Mouse (Mus musculus) cerebellum, adult 2 months (tissue): ENCODE measurements at regions not wholly inside any gene's neighbourhood (a gene's known extent, or its start where the extent isn't known, plus 50 kb on each side); places are given as distances from the start of the nearest gene placed in this dataset.

ENCODE experiments used
- DNase-seq, 2 experiments: peaks; one replicate each; pipeline ENCODE4 v3.0.0; 2021
- H3K27ac ChIP-seq: fragments of 200-500 bp; 2 replicates; pipeline ENCODE4 v1.5.1; 2012; ENCODE audit warnings: low read length, control low read depth, inconsistent platforms; ENCODE audit not compliant: insufficient read depth
- H3K27me3 ChIP-seq: fragments of 200-500 bp; 2 replicates; pipeline ENCODE4 v1.6.1; 2012; ENCODE audit warnings: inconsistent platforms, mild to moderate bottlenecking, low read length, moderate library complexity; ENCODE audit not compliant: control insufficient read depth, insufficient read depth
- H3K4me1 ChIP-seq: fragments of 200-500 bp; 2 replicates; pipeline ENCODE4 v1.6.1; 2011; ENCODE audit warnings: low read length; ENCODE audit not compliant: control insufficient read depth, insufficient read depth
- H3K4me3 ChIP-seq: fragments of 200-500 bp; replicated peaks from 2 replicates; pipeline ENCODE3; 2011; ENCODE audit warnings: mild to moderate bottlenecking, low read depth, low read length, control low read depth; ENCODE audit not compliant: insufficient read depth
- CTCF ChIP-seq: fragments of 200-500 bp; IDR thresholded peaks from 2 replicates; pipeline ENCODE4 v1.5.1; 2011; ENCODE audit warnings: low read depth, mild to moderate bottlenecking, control low read depth, low read length, moderate library complexity, borderline replicate concordance; ENCODE audit not compliant: insufficient read depth
- POLR2A ChIP-seq: fragments of 200-500 bp; IDR thresholded peaks from 2 replicates; pipeline ENCODE4 v1.6.1; 2011; ENCODE audit warnings: low read length, control low read depth, borderline replicate concordance; ENCODE audit not compliant: insufficient read depth
- WGBS: fragments of 180-500 bp; shearing (Covaris S2); methylation state at CpG from one replicate; pipeline ENCODE4 v1.1.7; 2018; 5-methylcytosine and 5-hydroxymethylcytosine counted together

GRCm38 (mm10) chr1:184644767-184645598 is 87.4 kb downstream of the Hlx start:
- Histone ChIP-seq H3K27ac (no peak overlapping the region), H3K4me3 (no peak overlapping the region), H3K27me3 (no peaks in the 10 kb centered on the region), H3K4me1 (no peaks in the 10 kb centered on the region)
- TF ChIP-seq POLR2A, result no peak
- no peak for TF ChIP-seq CTCF
- DNase-seq, result no peak
- 76% methylated on average over 9 of the region's 9 CpGs for WGBS

- DNase-seq, result no peak
- Histone ChIP-seq H3K4me1 (no peaks in the 10 kb centered on the region), H3K27me3 (no peaks in the 10 kb centered on the region), H3K4me3 (no peak overlapping the region), H3K27ac (no peak overlapping the region)
- no peak for TF ChIP-seq CTCF
- TF ChIP-seq POLR2A, result no peak
- whole genome bisulfite sequencing, result 84% methylated on average over 13 of the region's 13 CpGs
Measured at GRCm38 (mm10) chr1:184630695-184631475, 101.5 kb downstream of the Hlx start.

- TF ChIP-seq POLR2A (no peak), CTCF (no peak)
- Histone ChIP-seq H3K4me3 (no peak overlapping the region), H3K27me3 (no peaks in the 10 kb centered on the region), H3K27ac (no peak overlapping the region), H3K4me1 (no peaks in the 10 kb centered on the region)
- WGBS, result 92% methylated on average over 9 of the region's 9 CpGs
- no peak for DNase-seq
Measured at GRCm38 (mm10) chr1:184629194-184629593, 103.2 kb downstream of the Hlx start.

GRCm38 (mm10) chr1:184628566-184629168 is 103.8 kb downstream of the Hlx start:
- Histone ChIP-seq H3K4me1 (no peaks in the 10 kb centered on the region), H3K27ac (no peak overlapping the region), H3K4me3 (no peak overlapping the region), H3K27me3 (no peaks in the 10 kb centered on the region)
- TF ChIP-seq CTCF (no peak), POLR2A (no peak)
- DNase-seq, result no peak
- WGBS, result 63% methylated on average over 3 of the region's 3 CpGs

GRCm38 (mm10) chr1:184622462-184622861 is 110.0 kb downstream of the Hlx start:
- TF ChIP-seq POLR2A, result no peak
- TF ChIP-seq CTCF, result no peak
- H3K4me1 ChIP-seq, result no peaks in the 10 kb centered on the region
- WGBS, result 61% methylated on average over 3 of the region's 3 CpGs
- no peak overlapping the region for H3K4me3 ChIP-seq
- H3K27ac ChIP-seq, result no peak overlapping the region
- DNase-seq, result no peak
- no peaks in the 10 kb centered on the region for H3K27me3 ChIP-seq

- Histone ChIP-seq H3K27me3 (no peaks in the 10 kb centered on the region), H3K4me3 (no peak overlapping the region), H3K4me1 (no peaks in the 10 kb centered on the region), H3K27ac (no peak overlapping the region)
- TF ChIP-seq POLR2A (no peak), CTCF (no peak)
- WGBS, result 68% methylated on average over 15 of the region's 15 CpGs
- no peak for DNase-seq
Measured at GRCm38 (mm10) chr1:184621950-184622349, 110.5 kb downstream of the Hlx start.

GRCm38 (mm10) chr1:184617853-184618454 is 114.5 kb downstream of the Hlx start:
- WGBS, result 85% methylated on average over 8 of the region's 8 CpGs
- Histone ChIP-seq H3K4me3 (no peak overlapping the region), H3K27ac (no peak overlapping the region), H3K4me1 (no peaks in the 10 kb centered on the region), H3K27me3 (no peaks in the 10 kb centered on the region)
- no peak for DNase-seq
- no peak for TF ChIP-seq POLR2A
- no peak for TF ChIP-seq CTCF

- no peak for DNase-seq
- Histone ChIP-seq H3K4me3 (no peak overlapping the region), H3K27me3 (no peaks in the 10 kb centered on the region), H3K27ac (no peak overlapping the region), H3K4me1 (no peaks in the 10 kb centered on the region)
- WGBS, result 67% methylated on average over 3 of the region's 3 CpGs
- TF ChIP-seq POLR2A (no peak), CTCF (no peak)
Measured at GRCm38 (mm10) chr1:184615991-184616390, 116.4 kb downstream of the Hlx start.
